Mouse (Mus musculus): ENCODE measurements around the gene Vsir.

The Vsir gene

GRCm38 (mm10) chr10:60370601-60371061 lies 24.0 kb downstream of the Vsir start:
- Histone ChIP-seq H3K4me3 (replicated peaks; ENCODE audit: low read length) (no peak overlapping the region), H3K9me3 (ENCODE audit: low read length) (no peaks in the 10 kb centered on the region), H3K36me3 (ENCODE audit: insufficient read depth, low read length) (no peaks in the 10 kb centered on the region), H3K4me1 (replicated peaks; ENCODE audit: low read depth, low read length) (no peaks in the 10 kb centered on the region), H3K27me3 (ENCODE audit: insufficient read depth, low read length) (peaks cover 5% of the 10 kb centered on the region; the same call in 1 of the 2 replicates)
- TF ChIP-seq CTCF (conservative IDR thresholded peaks at IDR 0.05; ENCODE audit: low read length) (no peak), NANOG (IDR thresholded peaks at IDR 0.05; ENCODE audit: borderline replicate concordance, low read length) (no peak), POU5F1 (IDR thresholded peaks at IDR 0.05; ENCODE audit: borderline replicate concordance, low read length) (no peak)

- TF ChIP-seq NANOG (IDR thresholded peaks at IDR 0.05; ENCODE audit: borderline replicate concordance, low read length) (no peak), POU5F1 (IDR thresholded peaks at IDR 0.05; ENCODE audit: borderline replicate concordance, low read length) (no peak), CTCF (conservative IDR thresholded peaks at IDR 0.05; ENCODE audit: low read length) (no peak)
- Histone ChIP-seq H3K4me1 (replicated peaks; ENCODE audit: low read depth, low read length) (no peaks in the 10 kb centered on the region), H3K27me3 (ENCODE audit: insufficient read depth, low read length) (peaks cover 5% of the 10 kb centered on the region; the same call in 1 of the 2 replicates), H3K4me3 (replicated peaks; ENCODE audit: low read length) (no peak overlapping the region), H3K9me3 (ENCODE audit: low read length) (no peaks in the 10 kb centered on the region), H3K36me3 (ENCODE audit: insufficient read depth, low read length) (no peaks in the 10 kb centered on the region)
Observed at GRCm38 (mm10) chr10:60371596-60372386, 25.1 kb downstream of the Vsir start.

DNA sequence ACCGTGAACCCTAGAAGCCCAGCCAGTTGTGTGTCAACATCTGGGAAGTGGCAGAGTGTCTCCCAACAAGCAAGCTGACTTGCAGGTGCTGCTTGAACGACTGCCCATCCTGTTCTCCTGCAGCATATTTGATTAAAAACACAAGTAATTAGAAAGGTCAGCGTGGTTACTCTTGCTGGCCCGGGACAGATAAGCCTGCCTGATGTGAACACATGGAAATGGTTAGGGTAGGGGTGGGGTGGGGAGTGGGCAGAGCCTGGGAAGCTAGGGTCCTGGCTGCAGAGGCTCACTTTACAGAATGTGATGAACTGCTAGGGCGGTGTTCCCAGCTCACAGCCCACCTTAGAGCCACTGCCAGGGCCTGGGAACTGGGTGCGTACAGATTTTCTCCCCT lies 26.9 kb downstream of the Vsir start:
- no peaks in the 10 kb centered on the region for H3K4me1 ChIP-seq (replicated peaks; ENCODE audit: low read depth, low read length)
- peaks cover 5% of the 10 kb centered on the region; the same call in 1 of the 2 replicates for H3K27me3 ChIP-seq (ENCODE audit: insufficient read depth, low read length)
- no peaks in the 10 kb centered on the region for H3K36me3 ChIP-seq (ENCODE audit: insufficient read depth, low read length)
- TF ChIP-seq CTCF (conservative IDR thresholded peaks at IDR 0.05; ENCODE audit: low read length) (no peak), POU5F1 (IDR thresholded peaks at IDR 0.05; ENCODE audit: borderline replicate concordance, low read length) (no peak), NANOG (IDR thresholded peaks at IDR 0.05; ENCODE audit: borderline replicate concordance, low read length) (no peak)
- no peak overlapping the region for H3K4me3 ChIP-seq (replicated peaks; ENCODE audit: low read length)
- H3K9me3 ChIP-seq (ENCODE audit: low read length): no peaks in the 10 kb centered on the region

DNA sequence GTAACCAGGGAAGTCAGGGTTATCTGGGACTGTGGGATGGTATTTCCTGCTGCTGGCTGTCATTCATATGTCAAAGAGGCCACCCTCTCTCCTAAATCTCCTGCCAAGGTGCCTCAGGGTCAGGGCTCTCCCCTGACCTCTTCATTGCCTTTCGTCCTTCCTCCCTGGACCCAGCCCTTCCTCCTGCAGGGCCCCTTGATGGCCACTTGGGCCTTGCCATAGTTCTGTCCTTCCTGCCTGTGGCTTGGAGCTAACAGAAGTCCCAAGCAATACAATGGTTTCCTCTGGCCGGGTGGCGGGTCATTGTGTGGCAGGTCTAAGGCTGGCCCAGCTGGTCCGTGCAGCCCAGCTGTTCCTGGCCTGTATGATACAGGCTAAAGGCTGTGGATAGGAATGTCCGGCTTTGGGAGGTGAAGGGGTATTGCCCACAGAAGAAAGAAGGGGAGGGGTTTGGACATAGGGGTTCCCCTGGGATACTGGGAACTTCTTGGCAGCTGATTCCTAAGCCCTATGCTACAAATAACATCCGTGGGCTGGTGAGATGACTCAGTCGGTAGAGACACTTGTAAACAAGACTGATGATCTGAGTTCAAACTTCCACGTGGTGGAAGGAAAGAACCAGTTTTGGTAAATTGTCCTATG lies 27.4 kb downstream of the Vsir start:
- no peaks in the 10 kb centered on the region for H3K4me1 ChIP-seq (replicated peaks; ENCODE audit: low read depth, low read length)
- no peaks in the 10 kb centered on the region for H3K36me3 ChIP-seq (ENCODE audit: insufficient read depth, low read length)
- no peak for TF ChIP-seq CTCF (conservative IDR thresholded peaks at IDR 0.05; ENCODE audit: low read length)
- TF ChIP-seq POU5F1 (IDR thresholded peaks at IDR 0.05; ENCODE audit: borderline replicate concordance, low read length): no peak
- TF ChIP-seq NANOG (IDR thresholded peaks at IDR 0.05; ENCODE audit: borderline replicate concordance, low read length): no peak
- peaks cover 5% of the 10 kb centered on the region; the same call in 1 of the 2 replicates for H3K27me3 ChIP-seq (ENCODE audit: insufficient read depth, low read length)
- no peak overlapping the region for H3K4me3 ChIP-seq (replicated peaks; ENCODE audit: low read length)
- no peaks in the 10 kb centered on the region for H3K9me3 ChIP-seq (ENCODE audit: low read length)

DNA sequence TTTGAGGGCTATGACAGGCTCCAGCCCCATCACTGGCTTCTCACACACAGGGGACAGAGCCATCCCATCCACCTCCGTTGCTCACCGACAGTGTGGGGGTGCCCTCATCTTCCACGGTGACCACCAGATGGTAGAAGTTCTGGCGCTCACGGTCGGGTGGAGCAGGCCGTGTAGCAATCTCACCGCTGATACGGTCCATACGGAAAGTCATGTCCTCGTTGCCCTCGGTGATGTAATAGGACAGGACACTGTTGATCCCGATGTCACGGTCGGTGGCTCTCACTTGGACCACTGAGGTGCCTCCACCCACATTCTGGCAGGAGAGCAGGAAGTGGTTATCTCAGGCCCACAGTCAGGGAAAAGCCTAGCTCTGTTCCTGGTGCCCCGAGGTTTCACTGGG lies 30.1 kb downstream of the Vsir start:
- TF ChIP-seq CTCF (conservative IDR thresholded peaks at IDR 0.05; ENCODE audit: low read length) (no peak), POU5F1 (IDR thresholded peaks at IDR 0.05; ENCODE audit: borderline replicate concordance, low read length) (no peak), NANOG (IDR thresholded peaks at IDR 0.05; ENCODE audit: borderline replicate concordance, low read length) (no peak)
- Histone ChIP-seq H3K4me1 (replicated peaks; ENCODE audit: low read depth, low read length) (peaks cover 6% of the 10 kb centered on the region; the same call in 1 of the 2 replicates), H3K27me3 (ENCODE audit: insufficient read depth, low read length) (no peaks in the 10 kb centered on the region), H3K4me3 (replicated peaks; ENCODE audit: low read length) (no peak overlapping the region), H3K9me3 (ENCODE audit: low read length) (no peaks in the 10 kb centered on the region), H3K36me3 (ENCODE audit: insufficient read depth, low read length) (no peaks in the 10 kb centered on the region)

- Histone ChIP-seq H3K9me3 (ENCODE audit: low read length) (no peaks in the 10 kb centered on the region), H3K4me1 (replicated peaks; ENCODE audit: low read depth, low read length) (peaks cover 6% of the 10 kb centered on the region; the same call in 1 of the 2 replicates), H3K36me3 (ENCODE audit: insufficient read depth, low read length) (no peaks in the 10 kb centered on the region), H3K4me3 (replicated peaks; ENCODE audit: low read length) (no peak overlapping the region), H3K27me3 (ENCODE audit: insufficient read depth, low read length) (no peaks in the 10 kb centered on the region)
- TF ChIP-seq POU5F1 (IDR thresholded peaks at IDR 0.05; ENCODE audit: borderline replicate concordance, low read length) (no peak), CTCF (conservative IDR thresholded peaks at IDR 0.05; ENCODE audit: low read length) (no peak), NANOG (IDR thresholded peaks at IDR 0.05; ENCODE audit: borderline replicate concordance, low read length) (no peak)
Observed at GRCm38 (mm10) chr10:60379419-60379957, 32.8 kb downstream of the Vsir start.

GRCm38 (mm10) chr10:60380229-60380628 lies 33.6 kb downstream of the Vsir start:
- H3K27me3 ChIP-seq (ENCODE audit: insufficient read depth, low read length): no peaks in the 10 kb centered on the region
- TF ChIP-seq NANOG (IDR thresholded peaks at IDR 0.05; ENCODE audit: borderline replicate concordance, low read length) (no peak), CTCF (conservative IDR thresholded peaks at IDR 0.05; ENCODE audit: low read length) (no peak), POU5F1 (IDR thresholded peaks at IDR 0.05; ENCODE audit: borderline replicate concordance, low read length) (no peak)

More at GRCm38 (mm10) chr10:60380229-60380628, 33.6 kb downstream of the Vsir start:
- Histone ChIP-seq H3K4me3 (replicated peaks; ENCODE audit: low read length) (no peak overlapping the region), H3K4me1 (replicated peaks; ENCODE audit: low read depth, low read length) (peaks cover 6% of the 10 kb centered on the region; the same call in 1 of the 2 replicates), H3K36me3 (ENCODE audit: insufficient read depth, low read length) (no peaks in the 10 kb centered on the region), H3K9me3 (ENCODE audit: low read length) (peaks cover 6% of the 10 kb centered on the region)

All from E14TG2a.4 (cell line).